Mouse (Mus musculus) liver, adult 2 months (tissue): ENCODE measurements around the gene Lipa.

ENCODE experiments used
- CTCF ChIP-seq: fragments of 200-500 bp; IDR thresholded peaks from 2 replicates; pipeline ENCODE4 v1.5.1; 2011; ENCODE audit warnings: low read depth, low read length, control low read depth
- POLR2A ChIP-seq: fragments of 200-500 bp; IDR thresholded peaks from 2 replicates; pipeline ENCODE4 v1.6.1; 2011; ENCODE audit warnings: low read length, control low read depth; ENCODE audit not compliant: insufficient read depth; ENCODE audit errors: extremely low read depth

DNA sequence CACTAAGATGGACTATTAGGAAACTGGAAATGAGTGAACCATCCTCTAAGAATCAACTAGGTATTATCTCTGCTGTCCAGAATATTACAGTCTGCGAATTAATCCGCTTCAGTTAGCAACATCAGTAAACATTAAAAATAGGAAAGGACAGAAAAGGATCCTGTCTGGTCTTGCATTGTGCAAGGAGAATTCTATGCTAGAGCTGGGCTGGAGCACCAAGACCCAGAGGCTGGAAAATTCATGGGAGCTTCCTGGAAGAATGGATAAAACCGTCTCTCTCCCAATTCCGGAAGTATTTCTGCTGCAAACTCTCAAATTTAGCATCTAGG is 22.9 kb upstream of the Lipa start:
- TF ChIP-seq CTCF: no peak
- TF ChIP-seq POLR2A: no peak
